Mouse (Mus musculus) cortical plate, adult 2 months (tissue): Measurements from ENCODE around the gene Rhox2e.
"Not testable (repeated sequence)": the region's sequence is repeated elsewhere in the genome, so short reads cannot be mapped to it uniquely, and the experiment has no call there.

Experiments
- CTCF ChIP-seq: fragments of 200-500 bp; IDR thresholded peaks from 2 replicates; pipeline ENCODE4 v1.5.1; 2011; ENCODE audit warnings: mild to moderate bottlenecking, control low read depth, low read length; ENCODE audit not compliant: insufficient read depth; ENCODE audit errors: extremely low read depth
- POLR2A ChIP-seq: fragments of 200-500 bp; IDR thresholded peaks from 2 replicates; pipeline ENCODE4 v1.6.1; 2011; ENCODE audit warnings: mild to moderate bottlenecking, low read length, control low read depth; ENCODE audit not compliant: insufficient read depth; ENCODE audit errors: extremely low read depth

- not testable (repeated sequence) for TF ChIP-seq POLR2A, CTCF
Observed at GRCm38 (mm10) chrX:37557112-37557511, 26.9 kb downstream of the Rhox2e start, which contains the start of gene Rhox4e.
